Comparison of ENCODE assay signal across 15 mouse cellular contexts in the genomic region with DNA sequence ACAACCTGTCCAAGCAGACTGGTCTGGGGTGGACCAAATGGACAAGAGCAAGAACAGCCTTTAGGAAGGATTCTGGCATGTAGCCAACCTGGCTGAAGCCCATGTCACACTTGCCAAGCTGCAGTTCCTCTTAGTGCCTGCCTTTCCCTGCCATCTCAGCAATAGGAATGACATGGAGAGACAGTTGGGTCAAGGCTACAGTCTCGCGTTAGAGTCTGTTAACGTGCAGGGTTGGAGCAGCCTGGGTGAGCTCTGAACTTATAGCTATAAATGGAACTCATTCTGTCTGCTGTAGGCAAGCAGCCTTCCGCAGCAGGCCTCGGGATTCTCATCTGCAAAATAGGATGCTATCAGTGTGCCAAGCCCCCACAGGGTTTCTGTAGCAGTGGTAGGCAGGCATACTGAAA.
DNase-seq lines count a peak whose midpoint lies in the region; ATAC-seq and TF ChIP-seq lines count a peak whose summit lies in the region.
"Had no signal": no experiment of that assay in that cellular context is flagged by ENCODE, and none has a peak within 500 bp of the region (broad histone marks: within the 10 kb centered on the region; RNA-seq: fewer than 3 reads in every experiment).

No protein-coding gene starts in this region.

- H3K4me3 ChIP-seq in hindbrain, postnatal 0 days (ENCODE audit: low read length) = no peak overlapping the region
- no peak overlapping the region for H3K4me3 ChIP-seq in hindbrain, embryonic 12.5 days
- H3K4me3 ChIP-seq: forebrain, embryonic 15.5 days; hindbrain, embryonic 15.5 days; midbrain, embryonic 15.5 days had no signal

- H3K9me3 ChIP-seq in hindbrain, postnatal 0 days (ENCODE audit: low read length) = no peaks in the 10 kb centered on the region
- no peaks in the 10 kb centered on the region for H3K9me3 ChIP-seq in hindbrain, embryonic 12.5 days (replicated peaks)
- H3K9me3 ChIP-seq: forebrain, embryonic 15.5 days; hindbrain, embryonic 15.5 days; midbrain, embryonic 15.5 days had no signal

- peak; percentile 64 for ATAC-seq in hindbrain, postnatal 0 days
- ATAC-seq in hindbrain, embryonic 12.5 days (ENCODE audit: low FRiP score) = no peak
- no peak for ATAC-seq in CD4-positive, CD25-positive, alpha-beta regulatory T cell, adult 4 months
- ATAC-seq: forebrain, embryonic 15.5 days; midbrain, embryonic 15.5 days had no signal

- H3K36me3 ChIP-seq in hindbrain, postnatal 0 days (ENCODE audit: insufficient read depth, low read length) = no peaks in the 10 kb centered on the region
- H3K36me3 ChIP-seq in hindbrain, embryonic 12.5 days = no peaks in the 10 kb centered on the region
- H3K36me3 ChIP-seq: forebrain, embryonic 15.5 days; hindbrain, embryonic 15.5 days; midbrain, embryonic 15.5 days had no signal

- peak overlapping the region; percentile 23; the same call in 1 of the 2 replicates for H3K27ac ChIP-seq in hindbrain, postnatal 0 days
- H3K27ac ChIP-seq in hindbrain, embryonic 12.5 days = no peak overlapping the region
- H3K27ac ChIP-seq: forebrain, embryonic 15.5 days; hindbrain, embryonic 15.5 days; midbrain, embryonic 15.5 days had no signal

- TF ChIP-seq CTCF in hindbrain, postnatal 0 days (IDR thresholded peaks at IDR 0.05; ENCODE audit: low read depth) = peak; percentile 35

- DNase-seq in hindbrain, postnatal 0 days (ENCODE audit: low spot score) = peak; percentile 85
- DNase-seq in brain, adult 2 months (ENCODE audit: low read depth, low spot score) = peak; percentile 99
- peak; percentile 85 for DNase-seq in cerebellum, adult 11 months
- peak; percentile 91 to 93 for DNase-seq in cerebellum, postnatal 14 days
- no peak for DNase-seq in layer of hippocampus, adult 9-10 months (ENCODE audit: low spot score)
- DNase-seq: gastrocnemius, postnatal 10 days; kidney, adult 2 months; kidney, postnatal 25 days; lung, adult 18-20 months; thymus, adult 2 months had no signal

- no peaks in the 10 kb centered on the region for H3K27me3 ChIP-seq in hindbrain, postnatal 0 days (ENCODE audit: insufficient read depth, low read length)
- no peaks in the 10 kb centered on the region for H3K27me3 ChIP-seq in hindbrain, embryonic 12.5 days
- H3K27me3 ChIP-seq: forebrain, embryonic 15.5 days; hindbrain, embryonic 15.5 days; midbrain, embryonic 15.5 days had no signal

- 36% methylated on average over 5 of the region's 5 CpGs for whole genome bisulfite sequencing in hindbrain, postnatal 0 days
- WGBS in hindbrain, embryonic 12.5 days = 92% methylated on average over 5 of the region's 5 CpGs

- 0 out of 2 replicates have a peak, but pooled peaks cover 4% of the 10 kb centered on the region for H3K4me1 ChIP-seq in hindbrain, postnatal 0 days (ENCODE audit: insufficient read depth, low read length)
- no peaks in the 10 kb centered on the region for H3K4me1 ChIP-seq in hindbrain, embryonic 12.5 days
- H3K4me1 ChIP-seq: midbrain, embryonic 15.5 days had no signal

- H3K4me2 ChIP-seq in hindbrain, postnatal 0 days (ENCODE audit: low read depth, low read length) = no peak overlapping the region
- H3K4me2 ChIP-seq in hindbrain, embryonic 12.5 days (replicated peaks) = no peak overlapping the region
- H3K4me2 ChIP-seq: forebrain, embryonic 15.5 days; hindbrain, embryonic 15.5 days; midbrain, embryonic 15.5 days had no signal

- H3K9ac ChIP-seq in hindbrain, postnatal 0 days (replicated peaks; ENCODE audit: low read length) = no peak overlapping the region
- no peak overlapping the region for H3K9ac ChIP-seq in hindbrain, embryonic 12.5 days
- H3K9ac ChIP-seq: forebrain, embryonic 15.5 days; hindbrain, embryonic 15.5 days; midbrain, embryonic 15.5 days had no signal
